Mouse (Mus musculus) lung, adult 2 months (tissue): ENCODE results near the gene Nhej1.

ENCODE experiments used
- CTCF ChIP-seq: fragments of 200-500 bp; IDR thresholded peaks from 2 replicates; pipeline ENCODE4 v1.5.1; 2011; ENCODE audit warnings: mild to moderate bottlenecking, low read length, control low read depth; ENCODE audit not compliant: insufficient read depth
- POLR2A ChIP-seq: fragments of 200-500 bp; IDR thresholded peaks from 2 replicates; pipeline ENCODE4 v1.6.1; 2011; ENCODE audit warnings: low read depth, mild to moderate bottlenecking, control low read depth, low read length, borderline replicate concordance; ENCODE audit errors: extremely low read depth

DNA sequence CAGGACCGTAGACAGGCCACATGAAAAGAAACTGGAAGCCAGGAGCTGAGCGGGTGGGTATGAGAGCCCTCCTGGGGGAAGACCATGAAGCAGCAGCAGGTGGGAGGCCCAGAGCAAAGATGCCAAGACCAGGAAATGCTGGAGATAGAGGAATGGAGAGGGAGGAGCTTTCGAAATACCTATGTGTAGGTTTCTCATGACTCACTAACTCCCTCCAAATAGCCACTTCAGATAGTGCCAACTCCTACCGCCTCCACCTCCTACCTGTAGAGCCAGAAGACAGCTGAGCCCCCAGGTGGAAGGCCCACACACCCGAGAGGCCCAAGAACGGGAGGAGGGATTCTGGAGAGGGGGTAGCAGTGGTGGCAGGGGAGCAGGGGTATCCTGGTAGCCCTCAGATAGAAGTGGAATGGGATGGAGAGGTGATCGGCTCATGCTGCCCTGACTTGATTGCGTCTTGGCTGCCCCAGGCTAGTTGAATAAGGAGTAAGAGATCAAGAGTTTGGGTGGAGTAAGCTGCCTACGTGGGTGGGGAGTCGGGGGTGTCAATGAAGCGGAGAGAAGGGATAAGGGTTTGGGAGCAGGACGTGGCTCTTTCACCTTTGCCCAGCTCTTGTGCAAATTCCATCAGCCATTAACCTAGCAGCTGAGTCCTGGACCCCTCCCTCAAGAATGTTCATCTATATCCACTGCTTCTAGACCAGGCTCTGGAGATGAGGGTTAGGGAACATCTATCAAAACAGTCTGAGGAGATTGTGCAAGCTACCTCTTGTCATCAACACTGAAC is 8.6 kb upstream of the Nhej1 start, which contains the start of gene Slc23a3:
- TF ChIP-seq POLR2A: no peak
- no peak for TF ChIP-seq CTCF
